Mouse (Mus musculus): ENCODE measurements at regions not wholly inside any gene's neighbourhood (a gene's known extent, or its start where the extent isn't known, plus 50 kb on each side); places are given as distances from the start of the nearest gene placed in this dataset.

DNA sequence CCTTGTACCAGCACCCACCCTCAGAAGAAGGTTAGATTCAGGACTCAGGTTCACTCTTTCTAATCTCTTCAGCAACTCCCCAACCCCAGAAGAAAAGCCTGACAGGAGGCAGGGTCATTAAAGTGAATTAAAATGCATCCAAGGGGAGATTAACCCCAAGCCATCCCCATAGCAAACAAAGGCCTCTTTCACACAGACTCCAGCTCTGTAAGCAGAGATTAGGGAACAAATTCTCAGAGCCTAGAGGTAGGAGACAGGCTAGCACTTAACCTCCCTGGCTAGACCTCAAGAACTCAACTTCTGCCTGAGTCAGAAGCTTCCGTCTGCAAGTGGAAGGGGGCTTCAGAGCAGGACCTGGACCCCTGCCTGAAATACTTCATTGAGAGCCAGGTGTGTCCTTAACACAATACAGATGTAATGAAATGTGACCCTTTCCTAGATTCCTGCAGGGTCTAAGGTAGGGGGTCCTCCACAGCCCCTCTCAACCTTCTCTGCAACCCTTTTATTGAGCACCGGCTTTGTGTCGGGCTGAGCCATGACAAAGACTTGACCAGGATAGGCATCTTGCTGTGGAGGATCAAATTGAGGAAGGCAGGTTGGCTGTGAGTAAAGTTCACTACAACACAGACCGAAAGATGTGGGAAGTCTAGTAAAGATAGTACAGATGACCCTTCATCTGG lies 379.6 kb downstream of the Tns1 start:
- Histone ChIP-seq H3K36me3 (ENCODE audit: control insufficient read depth, insufficient read depth) (no peaks in the 10 kb centered on the region), H3K79me3 (ENCODE audit: low read depth) (no peaks in the 10 kb centered on the region), H3K4me3 (ENCODE audit: insufficient read depth, poor library complexity, severe bottlenecking) (no peak overlapping the region), H3K79me2 (ENCODE audit: control insufficient read depth, insufficient read depth) (no peaks in the 10 kb centered on the region), H3K27me3 (ENCODE audit: control insufficient read depth, insufficient read depth, insufficient read length) (peaks cover 3% of the 10 kb centered on the region), H3ac (ENCODE audit: control insufficient read depth, insufficient read length, low read depth) (no peak overlapping the region)
- no peak for TF ChIP-seq FOSL1 (IDR thresholded peaks at IDR 0.05; ENCODE audit: insufficient read depth, low read length, poor library complexity, severe bottlenecking)
- no peak for TF ChIP-seq MYOD1 (IDR thresholded peaks at IDR 0.05; ENCODE audit: control insufficient read depth, insufficient read length, low read depth)
- no peak for TF ChIP-seq USF1 (IDR thresholded peaks at IDR 0.05; ENCODE audit: low read depth)

DNA sequence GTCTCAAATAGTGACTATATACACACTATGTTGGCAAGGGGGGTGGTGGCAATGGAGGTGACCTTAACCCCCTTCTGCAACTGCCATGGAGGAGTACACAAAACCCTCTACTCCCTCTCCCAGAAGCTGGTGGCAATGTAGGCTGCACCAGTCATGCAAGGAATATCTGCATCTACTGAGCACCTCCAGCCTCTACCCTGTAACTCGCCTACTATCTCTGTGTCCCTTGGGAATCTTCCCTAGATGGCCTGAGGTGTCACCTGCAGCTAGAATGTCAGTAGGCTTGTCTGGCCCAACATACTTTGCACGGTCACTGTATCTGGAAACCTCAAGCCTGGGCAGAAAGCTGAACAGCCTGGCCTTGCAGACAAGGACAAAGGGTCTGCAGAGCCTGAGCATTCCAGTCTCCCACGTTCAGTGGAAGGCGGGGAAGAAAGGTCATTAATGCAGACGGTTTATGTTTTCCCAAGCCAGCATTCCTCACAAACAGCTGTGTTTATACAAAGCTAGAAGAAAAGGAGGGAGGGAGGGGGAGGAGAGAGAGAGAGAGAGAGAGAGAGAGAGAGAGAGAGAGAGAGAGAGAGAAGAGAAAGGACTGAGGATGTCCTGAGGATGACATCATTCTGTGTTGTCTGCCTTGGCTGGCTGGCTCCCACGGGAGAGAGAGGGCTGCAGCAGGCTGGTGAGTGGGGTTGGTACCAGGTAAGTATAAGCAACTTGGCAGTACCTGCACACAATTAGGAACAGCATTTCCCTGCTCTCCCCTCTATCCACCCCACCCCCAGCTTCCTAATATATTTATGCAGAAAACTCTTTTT lies 380.3 kb downstream of the Tns1 start:
- Histone ChIP-seq H3ac (ENCODE audit: control insufficient read depth, insufficient read length, low read depth) (no peak overlapping the region), H3K36me3 (ENCODE audit: control insufficient read depth, insufficient read depth) (no peaks in the 10 kb centered on the region), H3K79me2 (ENCODE audit: control insufficient read depth, insufficient read depth) (no peaks in the 10 kb centered on the region), H3K79me3 (ENCODE audit: low read depth) (no peaks in the 10 kb centered on the region), H3K27me3 (ENCODE audit: control insufficient read depth, insufficient read depth, insufficient read length) (no peaks in the 10 kb centered on the region), H3K4me3 (ENCODE audit: insufficient read depth, poor library complexity, severe bottlenecking) (no peak overlapping the region)
- TF ChIP-seq USF1 (IDR thresholded peaks at IDR 0.05; ENCODE audit: low read depth) (no peak), CTCF (IDR thresholded peaks at IDR 0.05; ENCODE audit: control insufficient read depth, insufficient read depth, insufficient read length) (no peak), MYOG (IDR thresholded peaks at IDR 0.05; ENCODE audit: control insufficient read depth, extremely low read depth, insufficient read length) (no peak), MAX (IDR thresholded peaks at IDR 0.05) (no peak), CEBPB (IDR thresholded peaks at IDR 0.05; ENCODE audit: low read depth) (no peak), FOSL1 (IDR thresholded peaks at IDR 0.05; ENCODE audit: insufficient read depth, low read length, poor library complexity, severe bottlenecking) (no peak), MYOD1 (IDR thresholded peaks at IDR 0.05; ENCODE audit: control insufficient read depth, insufficient read length, low read depth) (no peak)

DNA sequence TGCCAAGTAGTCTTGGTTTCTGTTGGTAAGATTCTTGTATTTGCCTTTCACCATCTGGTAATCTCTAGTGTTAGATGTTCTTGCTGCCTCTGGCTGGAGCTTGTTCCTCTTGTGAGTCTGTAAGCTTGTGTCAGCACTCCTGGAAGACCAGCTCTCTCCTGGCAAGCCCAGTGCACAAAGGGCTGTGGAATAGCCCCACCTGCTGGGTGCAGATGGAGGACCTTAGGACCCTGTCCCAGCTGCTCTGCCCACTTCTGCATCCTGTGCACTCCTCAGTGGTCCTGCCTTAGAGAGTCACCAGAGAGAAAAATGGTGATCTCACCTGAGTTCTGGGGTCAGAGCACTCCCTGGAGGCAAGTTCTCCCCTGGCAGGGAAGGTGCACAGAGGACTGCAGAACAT lies 387.2 kb downstream of the Tns1 start:
- Histone ChIP-seq H3K79me3 (ENCODE audit: low read depth) (no peaks in the 10 kb centered on the region), H3K4me3 (ENCODE audit: insufficient read depth, poor library complexity, severe bottlenecking) (no peak overlapping the region), H3ac (ENCODE audit: control insufficient read depth, insufficient read length, low read depth) (no peak overlapping the region), H3K27me3 (ENCODE audit: control insufficient read depth, insufficient read depth, insufficient read length) (no peaks in the 10 kb centered on the region), H3K36me3 (ENCODE audit: control insufficient read depth, insufficient read depth) (no peaks in the 10 kb centered on the region), H3K79me2 (ENCODE audit: control insufficient read depth, insufficient read depth) (no peaks in the 10 kb centered on the region)
- TF ChIP-seq USF1 (IDR thresholded peaks at IDR 0.05; ENCODE audit: low read depth) (no peak), FOSL1 (IDR thresholded peaks at IDR 0.05; ENCODE audit: insufficient read depth, low read length, poor library complexity, severe bottlenecking) (no peak), CEBPB (IDR thresholded peaks at IDR 0.05; ENCODE audit: low read depth) (no peak), MYOG (IDR thresholded peaks at IDR 0.05; ENCODE audit: control insufficient read depth, extremely low read depth, insufficient read length) (no peak)

DNA sequence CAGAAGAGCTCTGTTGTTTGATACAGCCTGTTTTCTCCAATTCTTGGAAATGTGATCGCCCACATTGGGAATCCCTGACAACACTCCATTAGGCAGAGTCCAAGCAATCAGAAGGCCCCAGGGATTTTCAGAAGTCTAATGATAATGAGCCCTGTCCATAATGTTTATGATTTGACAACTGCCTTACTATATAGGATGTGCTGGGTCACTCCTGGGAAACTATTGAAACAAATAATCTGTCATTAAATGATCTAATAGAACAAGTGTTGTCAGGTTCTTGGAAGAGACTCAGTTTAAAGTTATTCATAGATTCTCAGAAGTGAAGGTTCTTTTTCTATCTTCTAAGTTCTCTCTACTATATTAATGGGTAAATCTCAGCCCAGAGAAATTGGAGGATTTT lies 395.9 kb downstream of the Tns1 start:
- H3ac ChIP-seq (ENCODE audit: control insufficient read depth, insufficient read length, low read depth): no peak overlapping the region
- no peak for TF ChIP-seq FOSL1 (IDR thresholded peaks at IDR 0.05; ENCODE audit: insufficient read depth, low read length, poor library complexity, severe bottlenecking)

DNA sequence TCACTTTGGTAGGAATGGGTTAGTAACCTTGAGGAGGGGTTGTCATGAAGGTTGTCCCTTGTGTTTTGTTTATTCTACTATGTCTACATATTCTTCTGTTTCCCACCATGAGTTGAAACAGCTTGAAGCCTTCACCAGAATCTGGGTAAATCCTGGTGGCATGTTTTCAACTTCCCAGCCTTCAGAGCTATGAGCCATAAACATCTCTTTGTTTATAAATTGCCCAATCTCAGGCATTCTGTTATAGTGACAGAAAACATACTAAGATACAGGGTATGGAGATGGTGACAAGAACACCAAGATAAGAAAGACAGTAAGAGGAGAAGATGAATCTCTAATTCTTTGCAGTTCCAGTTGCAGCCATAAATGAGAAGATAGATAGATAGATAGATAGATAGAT lies 396.5 kb downstream of the Tns1 start:
- no peak for TF ChIP-seq CTCF (IDR thresholded peaks at IDR 0.05; ENCODE audit: control insufficient read depth, insufficient read depth, insufficient read length)
- Histone ChIP-seq H3ac (ENCODE audit: control insufficient read depth, insufficient read length, low read depth) (no peak overlapping the region), H3K36me3 (ENCODE audit: control insufficient read depth, insufficient read depth) (no peaks in the 10 kb centered on the region), H3K4me3 (ENCODE audit: insufficient read depth, poor library complexity, severe bottlenecking) (no peak overlapping the region), H3K27me3 (ENCODE audit: control insufficient read depth, insufficient read depth, insufficient read length) (no peaks in the 10 kb centered on the region), H3K79me3 (ENCODE audit: low read depth) (no peaks in the 10 kb centered on the region), H3K79me2 (ENCODE audit: control insufficient read depth, insufficient read depth) (no peaks in the 10 kb centered on the region)

More for the DNA sequence above, 395.9 kb downstream of the Tns1 start:
- Histone ChIP-seq H3K27me3 (ENCODE audit: control insufficient read depth, insufficient read depth, insufficient read length) (no peaks in the 10 kb centered on the region), H3K79me3 (ENCODE audit: low read depth) (no peaks in the 10 kb centered on the region), H3K79me2 (ENCODE audit: control insufficient read depth, insufficient read depth) (no peaks in the 10 kb centered on the region), H3K4me3 (ENCODE audit: insufficient read depth, poor library complexity, severe bottlenecking) (no peak overlapping the region), H3K36me3 (ENCODE audit: control insufficient read depth, insufficient read depth) (no peaks in the 10 kb centered on the region)

DNA sequence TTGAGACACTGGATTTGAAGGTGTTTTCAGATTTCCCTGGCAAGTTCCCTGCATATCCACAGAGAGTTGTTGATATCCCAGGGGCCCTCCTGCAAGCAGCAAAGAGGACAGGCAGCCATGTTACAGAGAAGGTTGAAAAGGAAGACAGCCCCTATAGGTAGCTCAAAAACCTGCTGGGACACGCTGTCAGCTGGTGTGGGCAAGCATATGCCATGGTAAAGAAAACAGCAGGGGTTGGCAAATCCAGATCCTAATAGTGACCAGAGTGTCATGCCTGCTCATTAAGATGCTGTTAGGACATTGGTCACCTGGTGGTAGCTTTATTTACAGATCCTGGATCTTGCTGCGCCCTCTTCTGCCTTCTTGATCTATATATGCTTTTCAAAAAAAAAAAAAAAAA lies 397.6 kb downstream of the Tns1 start:
- Histone ChIP-seq H3K36me3 (ENCODE audit: control insufficient read depth, insufficient read depth) (no peaks in the 10 kb centered on the region), H3K79me3 (ENCODE audit: low read depth) (no peaks in the 10 kb centered on the region), H3K27me3 (ENCODE audit: control insufficient read depth, insufficient read depth, insufficient read length) (no peaks in the 10 kb centered on the region), H3K4me3 (ENCODE audit: insufficient read depth, poor library complexity, severe bottlenecking) (no peak overlapping the region), H3ac (ENCODE audit: control insufficient read depth, insufficient read length, low read depth) (no peak overlapping the region), H3K79me2 (ENCODE audit: control insufficient read depth, insufficient read depth) (no peaks in the 10 kb centered on the region)
- TF ChIP-seq MYOG (IDR thresholded peaks at IDR 0.05; ENCODE audit: control insufficient read depth, extremely low read depth, insufficient read length) (no peak), MYOD1 (IDR thresholded peaks at IDR 0.05; ENCODE audit: control insufficient read depth, insufficient read length, low read depth) (no peak), CTCF (IDR thresholded peaks at IDR 0.05; ENCODE audit: control insufficient read depth, insufficient read depth, insufficient read length) (no peak), CEBPB (IDR thresholded peaks at IDR 0.05; ENCODE audit: low read depth) (no peak), MAX (IDR thresholded peaks at IDR 0.05) (no peak), FOSL1 (IDR thresholded peaks at IDR 0.05; ENCODE audit: insufficient read depth, low read length, poor library complexity, severe bottlenecking) (no peak), USF1 (IDR thresholded peaks at IDR 0.05; ENCODE audit: low read depth) (no peak)

Measured in C2C12 (cell line).